Mouse (Mus musculus) heart, adult 2 months (tissue): ENCODE results near the gene Rpl39l.

Experiments used
- CTCF ChIP-seq: fragments of 200-600 bp; IDR thresholded peaks from 2 replicates; pipeline ENCODE4 v1.8.1; 2022; ENCODE audit warnings: antibody characterized with exemption, mild to moderate bottlenecking, moderate library complexity
- POLR2A ChIP-seq: fragments of 200-500 bp; IDR thresholded peaks from 2 replicates; pipeline ENCODE4 v1.6.1; 2011; ENCODE audit warnings: mild to moderate bottlenecking, low read depth, low read length, control low read depth; ENCODE audit not compliant: insufficient read depth

DNA sequence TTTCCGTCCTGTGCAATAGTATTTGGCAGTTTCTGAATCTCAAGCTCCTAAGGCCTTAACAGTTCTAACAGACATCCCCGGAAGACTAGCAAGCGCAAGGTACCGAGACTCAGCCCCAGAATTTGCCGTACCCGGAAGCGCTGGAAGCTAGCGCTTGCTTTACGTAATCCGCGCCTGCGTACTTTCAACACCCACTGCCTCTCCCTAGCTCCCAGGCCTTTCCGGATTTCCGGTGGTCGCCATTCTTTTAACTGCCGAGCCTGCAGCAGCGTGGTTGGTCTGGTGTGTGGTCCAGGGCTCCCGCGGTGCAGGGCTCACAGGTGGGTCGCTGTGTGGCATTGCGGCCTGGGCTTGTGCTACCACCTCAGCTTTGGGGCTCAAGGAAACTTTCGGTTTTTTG, at the start of gene Rpl39l:
- TF ChIP-seq POLR2A = no peak
- TF ChIP-seq CTCF = no peak
